Mouse (Mus musculus) inflammation-experienced regulatory T-cells, adult 6 months (primary cell): Measurements from ENCODE around the gene Vopp1. TPM values are rescaled to one million over a fixed set of nuclear protein-coding genes. Genes with fewer than 3 reads are reported as not detected.

Source experiments
- ATAC-seq: one replicate; pipeline ENCODE4 v1.8.0; 2017
- polyA plus RNA-seq, 3 experiments: library from polyadenylated mRNA; unstranded; fragments of 100-300 nt; shearing (Covaris generic); gene quantifications; one replicate each; pipeline ENCODE4 v1.2.1; 2017

Vopp1 gene
- polyA plus RNA-seq, 3 experiments from 2014 or later: 11.8 to 15.9 (median 13.7) TPM

DNA sequence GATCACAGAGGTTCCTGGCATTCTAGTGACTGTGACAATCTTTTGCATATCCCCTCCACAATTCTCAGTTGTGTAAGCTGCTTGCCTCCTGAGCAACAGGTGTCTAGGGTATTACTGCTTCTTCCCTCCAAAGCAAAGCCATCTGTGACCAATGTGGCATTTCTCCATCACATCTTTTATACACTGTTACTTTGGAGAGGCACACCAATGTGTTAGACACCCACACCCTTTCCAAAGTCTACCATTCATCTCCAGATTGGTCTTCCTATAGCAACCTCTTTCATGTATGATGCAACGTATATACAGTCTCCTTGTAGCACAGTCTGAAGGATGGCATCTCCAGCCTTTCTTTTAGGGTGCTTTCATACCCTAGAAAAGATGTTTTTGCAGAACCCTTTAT lies 42.3 kb downstream of the Vopp1 start:
- no peak for ATAC-seq

GRCm38 (mm10) chr6:57780359-57780758 lies 44.6 kb downstream of the Vopp1 start:
- ATAC-seq: no peak

GRCm38 (mm10) chr6:57773792-57774191 lies 51.2 kb downstream of the Vopp1 start:
- ATAC-seq: no peak

DNA sequence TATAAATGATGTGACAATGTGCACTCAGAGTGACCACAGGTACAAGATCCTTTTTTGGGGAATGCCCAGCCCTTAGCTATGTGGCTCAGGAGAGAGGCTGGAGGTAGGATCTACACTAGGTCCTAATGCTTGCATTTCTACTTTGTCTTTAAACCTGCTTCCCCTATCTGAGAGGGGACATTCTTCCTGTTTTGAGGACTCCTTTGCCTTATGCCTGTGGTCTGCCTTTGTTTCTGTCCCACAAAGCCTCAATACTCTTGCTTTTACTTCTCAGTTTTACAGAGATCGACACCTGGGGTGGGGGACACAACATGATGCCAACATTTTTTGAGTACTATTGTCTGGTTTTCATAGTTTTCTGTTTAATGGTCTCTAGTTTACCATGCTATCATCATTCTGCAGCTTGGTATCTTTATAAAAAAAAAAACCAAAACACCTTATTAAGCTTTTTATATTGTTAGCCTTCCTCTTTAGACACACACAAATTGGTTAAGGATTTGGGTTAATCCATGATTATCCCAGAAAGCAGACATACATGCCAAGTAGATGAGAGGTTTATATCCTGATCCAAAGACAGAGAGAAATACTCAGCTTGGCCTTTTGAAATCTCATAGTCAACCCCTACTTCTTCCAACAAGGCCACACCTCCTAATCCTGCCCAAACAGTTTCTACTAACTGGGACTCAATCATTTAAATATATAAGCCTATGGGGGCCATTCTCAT lies 54.3 kb downstream of the Vopp1 start:
- ATAC-seq: no peak

DNA sequence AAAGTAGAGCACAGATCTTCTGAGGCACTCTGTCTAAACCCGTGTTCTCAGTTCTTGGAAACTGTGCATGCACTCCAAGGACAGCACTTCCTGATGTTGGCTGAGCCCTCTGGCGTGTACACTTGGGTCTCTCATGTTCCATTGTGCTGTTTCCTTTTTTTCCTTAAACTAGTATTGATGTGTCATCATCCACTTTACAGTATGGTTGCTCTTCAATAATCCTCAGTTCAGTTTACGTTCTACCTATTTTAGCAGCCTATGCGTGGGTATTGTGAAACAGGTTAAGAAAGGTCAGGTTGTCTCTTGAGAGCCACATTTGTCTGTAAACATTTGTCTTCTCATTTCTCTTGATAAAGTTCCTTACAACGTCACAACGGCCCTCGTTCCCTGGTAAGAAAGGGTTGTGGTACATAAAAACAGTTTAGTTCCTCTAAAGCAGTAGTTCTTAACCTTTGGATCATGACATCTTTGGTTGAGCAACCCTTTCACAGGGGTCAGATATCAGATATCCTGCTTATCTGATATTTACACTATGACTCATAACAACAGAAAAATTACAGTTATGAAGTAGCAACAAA lies 55.9 kb downstream of the Vopp1 start:
- ATAC-seq: no peak

- no peak for ATAC-seq
These were observed 57.7 kb downstream of the Vopp1 start for GRCm38 (mm10) chr6:57767112-57767868.

- ATAC-seq: no peak
These were observed 58.7 kb downstream of the Vopp1 start for GRCm38 (mm10) chr6:57766287-57766686.

GRCm38 (mm10) chr6:57765095-57765878 lies 59.7 kb downstream of the Vopp1 start:
- no peak for ATAC-seq

DNA sequence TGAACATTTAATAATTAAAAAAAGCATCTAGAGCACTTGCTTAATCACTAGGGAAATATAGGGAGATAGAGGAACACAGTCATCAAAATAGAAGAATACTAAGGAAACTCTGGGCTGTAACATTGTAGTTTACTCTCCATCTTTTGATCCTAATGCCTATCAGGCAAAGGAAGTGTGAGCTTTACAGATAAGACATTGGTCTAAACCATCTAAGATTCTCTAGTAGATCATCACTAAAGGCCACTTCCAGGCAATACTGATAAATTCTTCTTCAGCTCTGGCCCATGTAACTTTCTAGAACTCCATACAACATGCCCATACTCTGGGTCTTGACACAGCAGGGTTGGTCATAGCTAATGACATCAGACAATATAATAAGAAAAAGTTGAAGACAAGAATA lies 61.9 kb downstream of the Vopp1 start:
- no peak for ATAC-seq

GRCm38 (mm10) chr6:57753962-57754759 lies 70.8 kb downstream of the Vopp1 start:
- ATAC-seq: no peak

- no peak for ATAC-seq
These were observed 79.2 kb downstream of the Vopp1 start for GRCm38 (mm10) chr6:57745748-57746129.

- ATAC-seq: no peak
These were observed 79.8 kb downstream of the Vopp1 start for GRCm38 (mm10) chr6:57744974-57745747.

- no peak for ATAC-seq
These were observed 80.8 kb downstream of the Vopp1 start for GRCm38 (mm10) chr6:57744123-57744522.

- ATAC-seq: peak; percentile 54
These were observed 81.6 kb downstream of the Vopp1 start for GRCm38 (mm10) chr6:57743333-57743732.

- ATAC-seq: no peak
These were observed 82.2 kb downstream of the Vopp1 start for GRCm38 (mm10) chr6:57742749-57743148.

GRCm38 (mm10) chr6:57721347-57721746 lies 103.6 kb downstream of the Vopp1 start:
- no peak for ATAC-seq

- peak; percentile 46 for ATAC-seq
These were observed 113.2 kb downstream of the Vopp1 start for GRCm38 (mm10) chr6:57711726-57712125.

DNA sequence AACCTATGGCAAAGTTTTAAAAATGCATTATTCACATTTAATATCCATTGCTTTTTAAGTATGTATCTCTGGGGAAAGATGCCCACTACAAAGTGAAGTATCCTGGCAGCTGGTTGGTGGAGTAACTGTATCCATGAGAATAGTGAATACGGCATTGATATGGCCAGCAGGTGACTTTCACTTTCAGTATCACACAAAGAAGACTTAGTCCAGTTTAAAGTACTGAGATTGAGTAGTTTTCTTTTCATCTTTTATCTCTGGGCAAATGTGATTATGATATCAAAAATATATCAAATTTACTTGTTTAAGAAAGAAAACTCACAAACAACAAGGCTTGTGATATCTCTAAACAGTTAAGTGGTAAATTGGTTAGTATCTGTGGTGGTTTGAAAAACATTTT lies 118.2 kb downstream of the Vopp1 start:
- ATAC-seq: peak; percentile 33

DNA sequence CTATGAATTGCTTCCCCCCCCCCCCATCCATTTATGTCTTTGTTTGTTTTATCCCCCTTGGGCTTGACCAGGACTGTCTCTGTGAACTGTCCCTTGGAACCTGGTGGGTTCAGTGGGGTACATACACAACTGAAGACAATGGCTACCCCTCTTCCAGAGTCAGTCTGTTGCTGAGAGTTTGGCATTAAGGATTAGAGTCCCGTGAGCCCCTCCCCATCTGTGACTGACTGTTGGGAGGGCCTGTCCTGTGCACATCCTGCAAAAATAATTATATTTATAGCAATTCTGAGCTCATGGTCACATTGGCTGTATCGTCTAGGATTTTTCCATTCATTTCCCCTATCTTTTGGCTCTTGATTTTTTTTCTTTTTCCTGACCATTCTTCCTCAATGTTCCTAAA lies 121.3 kb downstream of the Vopp1 start:
- ATAC-seq: no peak

DNA sequence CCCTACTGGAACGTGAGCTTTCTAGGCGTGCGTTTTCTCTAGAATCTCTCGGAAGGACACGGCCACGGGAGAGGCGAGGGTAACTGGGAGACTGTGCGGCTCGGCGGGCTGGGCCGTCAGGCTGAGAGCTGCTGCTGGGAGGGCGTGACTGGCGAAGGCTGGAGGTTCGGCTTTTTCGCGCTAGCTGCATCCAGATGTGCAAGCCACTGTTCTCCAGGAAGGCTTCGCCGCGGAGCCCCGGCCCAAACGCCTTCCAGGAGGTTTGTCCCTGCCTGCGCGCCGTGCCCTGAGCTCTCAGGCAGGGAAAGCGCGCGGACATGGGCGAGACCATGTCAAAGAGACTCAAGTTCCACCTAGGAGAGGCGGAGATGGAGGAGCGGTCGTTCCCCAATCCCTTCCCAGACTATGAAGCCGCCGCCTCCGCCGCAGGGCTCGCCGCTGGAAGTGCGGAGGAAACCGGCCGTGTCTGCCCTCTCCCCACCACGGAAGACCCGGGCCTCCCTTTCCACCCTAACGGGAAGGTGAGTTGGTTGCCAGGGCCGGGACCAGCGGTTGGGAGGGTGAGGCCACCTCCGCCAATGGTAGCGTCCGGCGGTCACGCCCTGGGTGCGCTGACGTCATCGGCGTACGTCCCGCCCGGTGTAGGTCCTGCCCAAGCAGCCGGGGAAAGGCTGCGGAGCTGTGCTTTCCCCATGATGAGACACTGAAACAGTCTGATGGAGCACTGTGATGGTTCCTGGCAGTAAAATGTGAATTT lies 122.0 kb downstream of the Vopp1 start:
- ATAC-seq: peak; percentile 91

- peak; percentile 8 for ATAC-seq
These were observed 122.6 kb downstream of the Vopp1 start, which contains the start of gene Lancl2 for GRCm38 (mm10) chr6:57702376-57702742. Gene Lancl2 (plus strand): TSS chr6:57702540.
